Mouse (Mus musculus) heart, adult 2 months (tissue): ENCODE measurements around the gene Prorsd1. TPM values are rescaled to one million over a fixed set of nuclear protein-coding genes. Genes with fewer than 3 reads are reported as not detected.
"Not testable (repeated sequence)": the region's sequence is repeated elsewhere in the genome, so short reads cannot be mapped to it uniquely, and the experiment has no call there.

Source experiments
- DNase-seq, 2 experiments: peaks; one replicate each; pipeline ENCODE4 v3.0.0; 2021
- H3K27ac ChIP-seq: fragments of 200-600 bp; 2 replicates; pipeline ENCODE4 v1.8.1; 2022
- H3K27me3 ChIP-seq: fragments of 200-500 bp; 2 replicates; pipeline ENCODE4 v1.6.1; 2012; ENCODE audit warnings: mild to moderate bottlenecking, low read length, inconsistent platforms, mixed read lengths; ENCODE audit not compliant: control insufficient read depth, insufficient read depth
- H3K36me3 ChIP-seq: fragments of 200-500 bp; 2 replicates; pipeline ENCODE4 v1.6.1; 2012; ENCODE audit warnings: low read length, inconsistent platforms; ENCODE audit not compliant: control insufficient read depth, insufficient read depth
- H3K4me1 ChIP-seq: fragments of 200-500 bp; 2 replicates; pipeline ENCODE4 v1.6.1; 2011; ENCODE audit warnings: low read length; ENCODE audit not compliant: control insufficient read depth, insufficient read depth
- H3K4me3 ChIP-seq: fragments of 200-600 bp; 2 replicates; pipeline ENCODE4 v1.8.1; 2022
- H3K79me2 ChIP-seq: fragments of 200-500 bp; replicated peaks from 2 replicates; pipeline ENCODE4 v1.6.1; 2012; ENCODE audit warnings: mild to moderate bottlenecking, inconsistent platforms, low read length, moderate library complexity, mixed read lengths; ENCODE audit not compliant: control insufficient read depth, insufficient read depth
- H3K9ac ChIP-seq: fragments of 200-500 bp; 2 replicates; pipeline ENCODE4 v1.6.1; 2012; ENCODE audit warnings: low read depth, mild to moderate bottlenecking, control low read depth, inconsistent platforms, low read length, mixed read lengths
- CTCF ChIP-seq: fragments of 200-600 bp; IDR thresholded peaks from 2 replicates; pipeline ENCODE4 v1.8.1; 2022; ENCODE audit warnings: antibody characterized with exemption, mild to moderate bottlenecking, moderate library complexity
- EP300 ChIP-seq: fragments of 200-500 bp; IDR thresholded peaks from 2 replicates; pipeline ENCODE4 v1.6.1; 2011; ENCODE audit warnings: low read depth, low read length, control low read depth; ENCODE audit not compliant: insufficient read depth
- POLR2A ChIP-seq: fragments of 200-500 bp; IDR thresholded peaks from 2 replicates; pipeline ENCODE4 v1.6.1; 2011; ENCODE audit warnings: mild to moderate bottlenecking, low read depth, low read length, control low read depth; ENCODE audit not compliant: insufficient read depth
- WGBS: fragments of 180-500 bp; shearing (Covaris S2); methylation state at CpG from one replicate; pipeline ENCODE4 v1.1.7; 2018; 5-methylcytosine and 5-hydroxymethylcytosine counted together
- intact Hi-C: fragments of 180-260 bp; cut with DNase I; formaldehyde crosslinking; loops from one replicate; pipeline ENCODE4 v1.15.1; 2025
- polyA plus RNA-seq: library from polyadenylated mRNA; depleted of rRNA; stranded (reverse); fragments of >200 nt; gene quantifications from 2 replicates; pipeline ENCODE4 v1.2.3, GENCODE M21; 2012
- total RNA-seq, 2 experiments: library from RNA; stranded (reverse); gene quantifications; 2 replicates each; pipeline ENCODE4 v1.2.3; 2021

Prorsd1 gene
- total and polyA plus RNA-seq, 3 experiments: 6.7 to 22.0 (median 20.4) TPM

- intact Hi-C loops: loop anchor here (1.0 to 10.0 kb wide), 3 partner anchors 146 to 476 kb away; partner anchors contain the start of genes Ccdc88a and Eml6
- Histone ChIP-seq H3K79me2 (no peaks in the 10 kb centered on the region), H3K27ac (peak overlapping the region; percentile 94), H3K9ac (peak overlapping the region; percentile 58), H3K4me1 (peaks cover 1% of the 10 kb centered on the region), H3K36me3 (peaks cover 17% of the 10 kb centered on the region), H3K4me3 (peak overlapping the region; percentile 82), H3K27me3 (no peaks in the 10 kb centered on the region)
- DNase-seq: no peak
- WGBS: 23% methylated on average over 23 of the region's 23 CpGs
- TF ChIP-seq POLR2A (no peak), EP300 (no peak), CTCF (no peak)
These were observed 33.9 kb upstream of the Prorsd1 start for GRCm38 (mm10) chr11:29548504-29549424.

- H3K4me1 ChIP-seq: peaks cover 1% of the 10 kb centered on the region
- intact Hi-C loops: loop anchor here (1.0 to 10.0 kb wide), 3 partner anchors 146 to 477 kb away; partner anchors contain the start of genes Ccdc88a and Eml6
- WGBS: under 1% methylated on average over 46 of the region's 46 CpGs
- TF ChIP-seq POLR2A: peak; percentile 88
- TF ChIP-seq EP300: no peak
- peak; percentile 26; the same call in 1 of the 2 replicates for TF ChIP-seq CTCF
- DNase-seq: peak; percentile 95 to 98
- H3K27ac ChIP-seq: peak within 1 kb of the TSS; percentile 94
- peaks cover 18% of the 10 kb centered on the region for H3K36me3 ChIP-seq
- peak within 1 kb of the TSS; percentile 70 for H3K9ac ChIP-seq
- H3K27me3 ChIP-seq: no peaks in the 10 kb centered on the region
- peak within 1 kb of the TSS; percentile 82 for H3K4me3 ChIP-seq
- H3K79me2 ChIP-seq: no peaks in the 10 kb centered on the region
These were observed 33.1 kb upstream of the Prorsd1 start, which contains the start of the genes Clhc1 and Rps27a for GRCm38 (mm10) chr11:29547752-29548503. Gene Clhc1 (plus strand): TSS chr11:29547950. Gene Rps27a (minus strand): TSS chr11:29548109.

GRCm38 (mm10) chr11:29547249-29547751 lies 32.5 kb upstream of the Prorsd1 start:
- H3K27ac ChIP-seq: peak overlapping the region; percentile 94
- H3K4me3 ChIP-seq: peak overlapping the region; percentile 82
- H3K9ac ChIP-seq: peak overlapping the region; percentile 70
- peaks cover 1% of the 10 kb centered on the region for H3K4me1 ChIP-seq
- H3K36me3 ChIP-seq: peaks cover 18% of the 10 kb centered on the region
- WGBS: under 1% methylated on average over 27 of the region's 27 CpGs
- no peaks in the 10 kb centered on the region for H3K27me3 ChIP-seq
- DNase-seq: no peak
- no peak for TF ChIP-seq POLR2A
- TF ChIP-seq EP300: no peak
- intact Hi-C loops: loop anchor here (5.0 to 10.0 kb wide), 2 partner anchors 175 to 478 kb away; partner anchors contain the start of genes Ccdc88a and Eml6
- H3K79me2 ChIP-seq: no peaks in the 10 kb centered on the region

GRCm38 (mm10) chr11:29546762-29547161 lies 31.9 kb upstream of the Prorsd1 start:
- no peaks in the 10 kb centered on the region for H3K27me3 ChIP-seq
- H3K79me2 ChIP-seq: no peaks in the 10 kb centered on the region
- peak overlapping the region; percentile 82 for H3K4me3 ChIP-seq
- no peak for DNase-seq
- H3K36me3 ChIP-seq: peaks cover 20% of the 10 kb centered on the region
- H3K9ac ChIP-seq: no peak overlapping the region
- intact Hi-C loops: loop anchor here (5.0 to 10.0 kb wide), 2 partner anchors 174 to 478 kb away; partner anchors contain the start of genes Ccdc88a and Eml6
- TF ChIP-seq CTCF (no peak), POLR2A (no peak), EP300 (no peak)
- 5% methylated on average over 2 of the region's 2 CpGs for WGBS
- peaks cover 1% of the 10 kb centered on the region for H3K4me1 ChIP-seq
- H3K27ac ChIP-seq: no peak overlapping the region

- intact Hi-C loops: loop anchor here (5.0 to 10.0 kb wide), 2 partner anchors 174 to 479 kb away; partner anchors contain the start of genes Ccdc88a and Eml6
- H3K27me3 ChIP-seq, H3K4me1 ChIP-seq, DNase-seq, H3K79me2 ChIP-seq, H3K9ac ChIP-seq, H3K27ac ChIP-seq, H3K4me3 ChIP-seq: not testable (repeated sequence)
- WGBS: 84% methylated on average over 2 of the region's 2 CpGs
- H3K36me3 ChIP-seq: peaks cover 23% of the 10 kb centered on the region
These were observed 31.5 kb upstream of the Prorsd1 start for GRCm38 (mm10) chr11:29546297-29546696.

- H3K27ac ChIP-seq, DNase-seq, H3K4me3 ChIP-seq, H3K27me3 ChIP-seq, H3K9ac ChIP-seq, H3K4me1 ChIP-seq, H3K79me2 ChIP-seq: not testable (repeated sequence)
- intact Hi-C loops: loop anchor here (2.0 to 10.0 kb wide), 3 partner anchors 16 to 480 kb away; partner anchors contain the start of genes Ccdc88a and Eml6
- 93% methylated on average over 4 of the region's 4 CpGs for whole genome bisulfite sequencing
- H3K36me3 ChIP-seq: peaks cover 24% of the 10 kb centered on the region
These were observed 30.4 kb upstream of the Prorsd1 start for GRCm38 (mm10) chr11:29545150-29545752.
